Mouse (Mus musculus): ENCODE measurements around the gene Slc5a10.
"Not testable (repeated sequence)": the region's sequence is repeated elsewhere in the genome, so short reads cannot be mapped to it uniquely, and the experiment has no call there.

The Slc5a10 gene

GRCm38 (mm10) chr11:61647956-61648748, 72.5 kb downstream of the Slc5a10 start:
- no peak for DNase-seq (ENCODE audit: low spot score)

DNA sequence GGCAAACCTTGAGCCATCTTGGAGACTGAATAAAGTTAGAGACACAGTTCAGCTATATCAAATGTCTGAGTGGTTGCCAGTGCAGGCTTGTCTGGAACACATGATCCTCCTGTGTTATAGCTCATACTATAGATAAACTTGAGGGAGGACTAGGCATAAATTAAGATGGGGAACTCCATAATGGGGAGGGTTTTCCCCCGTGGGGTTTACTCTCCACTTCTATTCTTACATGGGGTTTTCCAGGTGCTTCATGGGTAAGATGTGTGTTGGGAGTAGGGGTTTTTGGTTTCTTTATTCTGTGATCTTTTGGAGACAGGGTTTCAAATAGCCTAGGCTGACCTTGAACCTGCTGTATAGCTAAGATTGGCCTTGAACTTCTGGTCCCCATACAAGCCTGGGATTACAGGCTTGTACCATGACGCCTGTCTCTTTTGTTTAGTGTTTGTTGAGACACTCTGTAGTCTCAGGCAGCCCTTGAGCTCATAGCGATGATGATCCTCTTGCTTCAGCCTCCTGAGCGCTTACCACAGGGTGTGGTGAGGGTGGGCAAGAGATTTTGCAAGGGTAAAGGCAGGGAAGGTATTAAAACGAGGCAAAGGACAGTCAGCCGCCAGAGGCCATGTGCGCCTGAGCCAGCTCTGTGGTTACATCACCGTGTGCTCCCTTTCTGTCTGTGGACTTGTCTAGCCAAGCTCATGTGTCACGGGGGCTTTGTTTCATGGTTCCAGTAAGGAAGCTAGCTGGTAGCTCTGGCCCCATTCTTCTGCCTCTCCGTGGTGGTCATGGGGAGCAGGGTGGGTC, 73.3 kb downstream of the Slc5a10 start:
- DNase-seq (ENCODE audit: low spot score) = no peak

DNA sequence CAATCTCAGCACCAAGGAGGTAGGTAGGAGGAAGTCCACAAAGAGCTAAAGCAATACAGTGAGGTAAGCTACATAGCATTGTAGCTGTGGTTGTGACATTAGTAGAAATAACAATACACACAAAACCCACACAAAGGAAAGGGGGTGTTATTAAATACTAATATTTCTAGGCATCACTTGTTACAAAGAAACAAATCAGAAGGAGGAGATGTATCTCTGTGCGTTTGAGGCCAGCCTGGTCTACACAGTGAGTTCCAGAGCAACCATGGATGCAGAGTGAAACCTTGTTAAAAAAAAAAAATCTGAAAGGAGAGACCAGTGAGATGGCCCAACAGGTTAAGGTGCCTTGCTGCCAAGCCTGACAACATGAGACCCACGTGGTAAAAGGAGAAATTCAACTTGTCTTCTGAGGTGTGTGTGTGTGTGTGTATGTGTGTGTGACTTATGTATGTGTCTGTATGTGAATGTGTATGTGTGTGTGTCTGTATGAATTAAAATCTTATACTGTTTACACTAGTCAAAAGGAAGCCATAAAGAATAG, 74.1 kb downstream of the Slc5a10 start:
- no peak for DNase-seq (ENCODE audit: low spot score)

GRCm38 (mm10) chr11:61645357-61645857, 75.2 kb downstream of the Slc5a10 start:
- no peak for DNase-seq (ENCODE audit: low spot score)

DNA sequence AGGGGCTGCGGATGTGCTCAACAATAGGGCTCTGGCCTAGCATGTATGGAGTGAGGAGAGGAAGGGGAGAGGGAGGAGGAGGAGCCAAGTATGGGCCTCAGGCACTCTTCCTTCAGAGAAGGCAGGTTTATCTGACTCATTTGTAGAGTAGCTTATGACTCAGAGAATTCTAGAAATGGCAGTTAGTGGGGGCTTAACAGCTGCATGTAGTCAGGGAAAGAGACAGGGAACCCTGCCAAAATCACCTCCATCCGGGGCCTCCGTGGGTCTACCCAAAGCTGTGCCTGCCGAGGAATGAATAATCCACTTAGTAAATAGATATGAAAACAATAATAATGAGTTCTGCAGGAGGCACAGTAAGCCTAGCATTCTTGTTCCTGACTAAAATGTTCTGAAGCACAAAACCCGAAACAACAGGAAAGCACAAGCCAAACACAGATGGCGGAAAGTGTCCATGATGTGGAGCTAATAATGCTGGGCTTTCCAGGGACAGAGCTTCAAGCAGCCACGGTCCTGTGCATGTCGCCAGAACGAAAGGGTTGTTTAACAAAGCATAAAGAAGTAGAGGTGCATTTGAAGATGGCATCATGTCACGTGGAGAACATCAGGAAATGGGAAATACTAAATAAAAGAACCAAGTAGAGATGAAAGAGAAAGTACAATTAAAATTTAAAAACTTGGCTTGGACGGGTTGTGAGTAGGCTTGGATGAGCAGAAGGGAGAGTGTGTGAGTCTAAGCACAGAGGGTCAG, 75.9 kb downstream of the Slc5a10 start:
- DNase-seq (ENCODE audit: low spot score) = no peak

DNA sequence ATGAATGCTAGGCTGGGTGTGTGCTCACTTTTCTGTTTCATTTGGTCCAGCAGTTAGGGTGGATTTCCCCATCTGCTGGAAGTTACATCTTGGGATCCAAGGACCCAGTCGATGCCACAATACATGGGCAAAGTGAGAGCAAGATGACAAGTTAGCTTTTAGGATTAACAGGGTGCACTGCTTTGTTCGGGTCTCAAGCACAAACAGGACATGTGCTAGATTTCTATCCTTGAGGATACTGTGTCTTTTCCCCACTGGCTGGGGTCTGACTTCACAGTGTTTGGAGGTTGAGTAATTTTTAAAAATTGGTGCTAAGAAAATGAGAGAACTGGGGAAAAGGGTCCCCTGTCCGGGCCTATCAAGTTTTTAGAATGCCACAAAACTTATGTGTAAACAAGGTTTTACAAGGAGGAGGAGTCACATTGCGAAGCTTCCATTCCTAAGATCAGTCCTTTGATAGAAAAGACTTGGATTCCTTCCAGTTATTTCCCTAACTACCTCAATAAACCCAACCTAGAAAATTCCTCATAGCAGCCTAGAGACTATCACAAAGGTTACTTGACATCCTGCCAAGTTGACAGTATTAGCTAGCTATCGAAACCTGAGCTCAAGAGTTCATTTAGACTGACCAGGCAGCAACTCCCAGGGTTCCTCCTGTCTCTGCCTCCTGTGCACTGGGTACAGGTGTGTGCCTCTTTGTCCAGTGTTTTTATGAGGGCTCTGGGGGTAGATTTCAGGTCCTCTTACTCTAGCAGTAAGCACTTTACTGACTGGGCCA, 77.3 kb downstream of the Slc5a10 start:
- DNase-seq (ENCODE audit: low spot score) = no peak

DNA sequence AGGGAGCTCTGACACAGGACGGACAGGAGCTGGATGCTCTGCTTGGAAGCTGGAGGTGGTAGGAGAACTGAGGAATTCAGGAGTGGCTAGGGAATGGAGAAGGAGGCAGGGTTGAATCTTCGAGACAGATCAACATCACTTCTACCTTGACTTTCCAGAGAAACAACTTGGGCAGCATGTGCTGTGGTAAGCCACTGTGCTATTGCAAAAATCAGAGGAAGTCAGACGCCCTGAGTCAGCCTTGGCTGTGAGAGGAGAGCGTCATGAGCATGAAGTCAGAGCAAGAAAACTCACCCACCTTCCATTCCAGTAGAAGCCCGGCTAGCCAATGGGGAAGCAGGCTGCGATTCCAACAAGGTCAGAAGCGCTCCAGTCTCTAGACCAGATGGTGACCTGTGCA, 78.5 kb downstream of the Slc5a10 start:
- DNase-seq (ENCODE audit: low spot score) = no peak

DNA sequence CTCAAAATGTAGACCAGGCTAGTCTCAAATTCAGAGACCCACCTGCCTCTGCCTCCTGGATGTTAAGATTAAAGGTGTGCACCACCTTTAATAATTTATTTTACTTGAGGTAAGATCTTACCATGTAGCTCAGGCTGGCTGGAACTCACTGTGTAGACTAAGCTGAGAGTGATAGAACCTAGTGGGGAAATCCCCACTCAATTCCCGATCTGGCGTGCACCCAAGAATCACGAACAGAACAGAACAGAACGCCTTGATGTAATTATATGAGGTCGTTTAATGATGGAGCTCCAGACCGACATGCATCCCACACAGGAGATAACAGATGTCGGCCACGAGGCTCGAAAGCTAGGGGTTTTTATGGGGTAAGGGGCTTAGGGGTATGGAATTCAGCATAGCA, 80.0 kb downstream of the Slc5a10 start:
- not testable (repeated sequence) for DNase-seq (ENCODE audit: low spot score)

DNA sequence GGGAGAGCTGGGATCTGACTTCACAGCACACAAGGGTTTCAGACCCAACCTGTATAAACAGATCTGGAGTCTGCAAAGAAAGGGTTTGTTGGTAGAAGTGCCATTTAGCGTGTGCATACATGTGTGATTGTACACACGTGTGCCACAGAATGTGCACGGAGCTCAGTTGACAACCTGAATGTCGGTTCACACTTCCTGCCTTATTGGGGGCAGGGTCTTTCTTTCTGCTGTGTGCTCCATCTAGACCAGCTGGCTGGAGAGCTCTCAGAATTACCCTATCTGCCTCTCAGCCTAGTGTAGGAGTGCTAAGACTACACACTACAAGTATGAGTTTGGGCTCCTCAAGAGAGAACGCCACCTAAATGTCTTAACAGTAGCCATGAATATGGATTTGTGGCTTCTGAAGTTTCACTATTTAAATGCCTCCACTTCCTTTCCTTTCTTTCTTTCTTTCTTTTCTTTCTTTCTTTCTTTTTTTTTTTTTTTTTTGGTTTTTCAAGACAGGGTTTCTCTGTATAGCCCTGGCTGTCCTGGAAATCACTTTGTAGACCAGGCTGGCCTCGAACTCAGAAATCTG, 80.9 kb downstream of the Slc5a10 start:
- DNase-seq (ENCODE audit: low spot score) = no peak

DNA sequence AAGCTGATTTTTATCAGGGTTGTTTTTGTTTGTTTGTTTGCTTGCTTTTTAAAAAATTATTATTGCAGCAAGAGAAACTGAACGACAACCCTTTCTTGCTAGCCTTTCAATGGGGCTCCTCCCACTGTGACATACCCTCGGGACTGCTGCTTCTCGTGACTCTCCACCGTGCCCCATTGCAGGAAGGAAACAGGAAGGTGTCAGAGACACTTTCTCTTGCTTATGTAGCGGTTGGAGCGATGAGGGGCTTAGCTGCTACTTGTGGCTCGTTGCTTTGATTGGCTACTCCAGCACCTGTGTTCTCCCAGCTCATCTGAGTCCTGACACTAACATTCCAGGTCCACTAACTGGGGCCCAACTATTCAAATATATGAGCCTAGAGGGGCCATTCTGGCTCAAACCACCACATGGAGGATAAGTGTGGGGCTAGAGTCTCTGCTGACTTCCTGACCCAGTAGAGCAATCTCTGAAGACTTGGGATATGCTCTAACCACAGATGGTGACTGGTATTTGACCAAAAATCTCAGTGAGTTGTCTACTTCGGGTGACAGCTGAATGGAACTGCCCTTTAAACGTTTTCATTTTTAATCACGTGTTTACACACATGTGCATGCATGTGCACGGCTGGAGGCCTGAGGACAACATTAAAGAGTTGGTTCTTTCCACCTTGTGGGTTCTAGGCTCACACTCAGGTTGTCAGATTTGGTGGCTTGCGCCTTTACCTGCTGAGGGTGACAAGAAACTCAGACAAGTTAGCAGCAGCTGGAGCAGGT, 81.7 kb downstream of the Slc5a10 start:
- peak; percentile 34 for DNase-seq (ENCODE audit: low spot score)

DNA sequence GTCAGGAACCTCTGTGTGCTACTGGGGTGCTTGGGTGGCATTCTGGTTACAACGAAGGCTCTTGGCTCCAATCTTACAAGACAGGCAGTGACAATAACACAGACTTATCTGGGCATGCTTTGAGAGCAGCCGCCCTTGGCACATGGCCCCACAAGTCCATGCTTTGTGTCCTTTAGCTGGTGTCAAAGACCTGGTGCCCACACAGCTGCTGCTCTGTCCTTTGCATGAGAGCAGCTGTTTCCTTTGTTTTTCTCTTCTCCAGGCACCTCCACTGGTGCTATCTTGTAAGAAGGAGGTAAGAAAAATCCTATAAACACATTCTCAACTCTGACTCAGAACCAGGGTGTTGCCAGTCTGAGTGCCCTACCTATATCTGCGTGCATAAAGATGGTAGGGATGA, 82.8 kb downstream of the Slc5a10 start:
- no peak for DNase-seq (ENCODE audit: low spot score)

GRCm38 (mm10) chr11:61637413-61637812, 83.2 kb downstream of the Slc5a10 start:
- DNase-seq (ENCODE audit: low spot score) = no peak

- not testable (repeated sequence) for DNase-seq (ENCODE audit: low spot score)
Observed at GRCm38 (mm10) chr11:61636309-61636708, 84.3 kb downstream of the Slc5a10 start.

- no peak for DNase-seq (ENCODE audit: low spot score)
Observed at GRCm38 (mm10) chr11:61629621-61630020, 91.0 kb downstream of the Slc5a10 start.

DNA sequence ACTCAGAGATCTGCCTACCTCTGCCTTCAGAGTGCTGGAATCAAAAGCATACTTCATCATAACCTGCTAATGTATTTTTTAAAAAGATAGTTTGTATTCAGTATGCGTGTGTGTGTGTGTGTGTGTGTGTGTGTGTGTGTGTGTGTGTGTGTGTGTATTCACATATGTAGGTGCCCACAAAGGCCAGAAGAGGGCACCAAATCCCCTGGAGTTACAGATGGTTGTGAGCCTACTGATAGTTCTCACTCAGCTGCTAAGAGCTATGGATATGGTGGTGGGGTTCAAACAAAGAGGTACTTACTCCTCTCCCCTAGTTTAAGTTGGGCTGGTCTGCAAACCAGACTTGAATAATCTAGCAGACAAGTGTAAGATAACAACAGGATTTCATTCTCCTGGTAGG, 94.1 kb downstream of the Slc5a10 start:
- DNase-seq (ENCODE audit: low spot score) = no peak

DNA sequence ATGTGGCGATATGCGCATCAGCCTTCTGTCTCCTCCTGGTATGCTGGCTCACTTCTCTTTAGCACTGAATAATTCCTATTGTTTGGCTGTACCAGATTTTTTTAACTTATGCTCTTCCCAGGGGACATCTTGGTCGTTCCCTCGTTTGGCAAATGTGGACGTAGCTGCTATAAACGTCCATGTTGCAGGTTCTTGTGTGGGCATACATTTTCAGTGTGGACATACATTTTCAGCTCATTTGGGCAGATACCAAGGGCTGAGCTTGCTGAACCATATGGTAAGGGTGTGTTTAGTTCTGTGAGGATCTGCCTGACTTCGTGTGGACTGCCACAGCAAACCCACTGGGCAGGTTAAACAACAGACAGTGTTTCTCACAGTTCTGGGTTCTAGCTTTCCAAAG, 95.5 kb downstream of the Slc5a10 start:
- DNase-seq (ENCODE audit: low spot score) = no peak
